Mouse (Mus musculus): ENCODE data around the gene Krt18. TPM values are rescaled to one million over a fixed set of nuclear protein-coding genes. Genes with fewer than 3 reads are reported as not detected.
A peak's percentile ranks its signal among the peaks of the same experiment; 100 is the strongest.
"Not testable (repeated sequence)": the region's sequence is repeated elsewhere in the genome, so short reads cannot be mapped to it uniquely, and the experiment has no call there.

Gene Krt18
- polyA plus RNA-seq (2015; fragmentation: Nextera tagmentation; extraction: Ambion mirVana) = 3.5 and 7.6 TPM in 2 replicates

DNA sequence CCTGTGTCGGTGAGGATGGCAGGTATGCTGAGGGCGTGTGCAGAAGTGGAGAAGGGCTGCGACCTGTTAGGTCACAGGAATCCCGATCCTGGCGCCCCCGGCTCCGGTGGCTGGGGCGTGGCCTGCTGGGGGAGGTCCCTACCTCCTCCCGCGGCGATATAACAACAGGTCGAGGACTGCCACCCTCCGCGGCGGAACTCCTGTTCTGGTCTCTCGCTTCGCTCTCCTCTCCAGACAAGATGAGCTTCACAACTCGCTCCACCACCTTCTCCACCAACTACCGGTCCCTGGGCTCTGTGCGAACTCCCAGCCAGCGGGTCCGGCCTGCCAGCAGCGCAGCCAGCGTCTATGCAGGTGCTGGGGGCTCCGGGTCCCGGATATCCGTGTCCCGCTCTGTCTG is at the start of gene Krt18:
Gene Krt18 (plus strand): TSS at position 141 of the 400 bp plus-strand sequence.
- Histone ChIP-seq H3K27me3 (peaks cover 25% of the 10 kb centered on the region; the same call in 1 of the 2 replicates), H3K4me3 (0 out of 2 replicates have a peak within 1 kb of the TSS, but pooled peaks have one; percentile 1), H3K4me2 (replicated peaks) (peak within 1 kb of the TSS; percentile 22; the same call in 1 of the 2 replicates), H3K36me3 (no peaks in the 10 kb centered on the region), H3K4me1 (0 out of 2 replicates have a peak, but pooled peaks cover 12% of the 10 kb centered on the region), H3K9me3 (no peaks in the 10 kb centered on the region), H3K9ac (replicated peaks) (no peak within 1 kb of the TSS), H3K27ac (replicated peaks) (no peak within 1 kb of the TSS)
- 2% methylated on average over 28 of the region's 28 CpGs for WGBS
- ATAC-seq (replicated peaks) = no peak

DNA sequence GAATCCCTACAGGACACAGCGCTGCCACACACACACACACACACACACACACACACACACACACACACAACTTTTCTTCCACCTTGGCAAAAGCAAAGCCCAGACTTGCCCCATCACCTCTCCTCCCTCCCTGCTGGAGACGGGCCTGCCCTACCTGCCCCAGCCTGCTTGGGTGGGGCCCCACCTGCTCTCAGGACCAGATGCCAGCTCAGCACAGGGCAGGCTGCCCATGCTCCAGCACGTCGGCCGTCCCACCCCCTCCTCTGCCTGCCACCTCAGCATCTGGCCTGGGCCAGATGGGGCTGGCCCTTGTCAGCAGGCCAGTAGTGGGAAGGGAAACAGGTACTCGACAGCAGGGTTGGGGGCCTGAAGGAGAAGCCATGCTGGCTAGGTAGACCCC is 47.1 kb upstream of the Krt18 start:
- WGBS = 64% methylated on average over 6 of the region's 6 CpGs
- Histone ChIP-seq H3K36me3 (no peaks in the 10 kb centered on the region), H3K4me1 (peaks cover 17% of the 10 kb centered on the region), H3K4me2 (replicated peaks) (no peak overlapping the region), H3K27me3 (no peaks in the 10 kb centered on the region), H3K27ac (replicated peaks) (no peak overlapping the region), H3K4me3 (no peak overlapping the region), H3K9ac (replicated peaks) (no peak overlapping the region), H3K9me3 (no peaks in the 10 kb centered on the region)
- no peak for ATAC-seq (replicated peaks)

DNA sequence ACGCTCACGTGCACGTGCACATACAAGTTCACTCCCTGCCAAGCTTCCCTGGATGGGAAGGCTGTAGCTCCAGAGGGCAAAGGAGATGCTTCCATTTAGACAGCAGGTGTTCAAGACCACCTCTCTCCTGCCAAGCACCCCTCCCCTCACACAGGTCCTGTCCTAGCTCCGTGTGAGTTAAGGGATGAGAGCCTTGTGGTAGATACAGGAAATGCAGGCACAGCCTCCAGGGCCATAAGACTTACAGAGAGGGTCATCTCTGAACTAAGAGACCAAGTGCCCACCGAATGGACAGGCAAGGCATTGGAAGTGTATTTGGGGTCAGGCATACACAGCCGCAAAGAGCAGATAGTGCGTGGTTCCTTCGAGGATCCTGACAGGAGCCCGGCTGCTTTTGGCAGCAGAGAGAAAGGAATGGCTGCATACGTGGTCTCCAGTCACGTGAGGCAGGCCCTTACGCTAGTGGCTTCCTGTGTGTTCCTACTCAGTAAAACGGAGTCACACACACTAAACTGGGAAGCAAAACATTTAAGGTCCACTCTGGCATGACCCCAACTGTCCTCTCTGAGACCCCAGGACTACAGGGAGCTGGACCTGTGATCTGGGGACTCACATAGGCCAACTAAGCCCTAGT is 44.5 kb upstream of the Krt18 start:
- Histone ChIP-seq H3K4me2 (replicated peaks) (peak overlapping the region; percentile 46), H3K27me3 (no peaks in the 10 kb centered on the region), H3K4me3 (0 out of 2 replicates have a peak overlapping the region, but pooled peaks have one; percentile 29), H3K4me1 (0 out of 2 replicates have a peak, but pooled peaks cover 7% of the 10 kb centered on the region), H3K9me3 (no peaks in the 10 kb centered on the region), H3K9ac (replicated peaks) (peak overlapping the region; percentile 29; the same call in 1 of the 2 replicates), H3K36me3 (no peaks in the 10 kb centered on the region), H3K27ac (replicated peaks) (peak overlapping the region; percentile 83)
- ATAC-seq (replicated peaks) = no peak
- 80% methylated on average over 13 of the region's 13 CpGs for WGBS

DNA sequence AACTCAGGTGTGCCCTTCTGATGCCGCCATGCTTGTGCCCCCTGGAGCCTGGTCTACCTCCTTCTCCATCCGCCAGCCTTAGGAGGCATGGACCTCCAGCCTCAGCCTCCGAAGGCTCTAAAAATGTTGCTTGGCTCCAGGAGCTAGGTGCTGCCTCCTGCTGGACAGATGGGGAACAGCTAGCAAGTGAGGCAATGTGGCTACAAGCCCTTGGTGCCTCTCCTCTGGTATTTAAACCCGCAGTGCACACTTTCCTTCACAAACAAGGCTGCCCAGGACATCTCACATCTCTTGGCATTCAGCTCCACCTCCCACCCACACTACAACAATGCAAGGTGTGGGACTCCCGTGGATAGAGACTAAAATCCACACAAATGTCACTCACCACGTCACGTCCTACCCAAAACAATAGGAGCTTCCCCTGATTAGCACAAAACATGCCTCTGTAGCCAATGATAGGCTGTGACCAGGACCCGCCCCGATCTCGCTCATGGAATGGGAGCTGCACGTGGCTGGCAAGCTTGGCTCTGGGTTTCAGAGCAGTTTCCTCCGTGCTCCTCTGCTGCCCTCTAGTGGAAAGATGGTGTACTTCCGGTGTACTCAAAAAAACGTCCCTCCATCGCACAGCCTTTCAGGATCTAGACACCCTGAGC is 43.9 kb upstream of the Krt18 start:
- peak; percentile 98 for ATAC-seq (replicated peaks)
- Histone ChIP-seq H3K27me3 (no peaks in the 10 kb centered on the region), H3K4me2 (replicated peaks) (peak overlapping the region; percentile 46), H3K27ac (replicated peaks) (peak overlapping the region; percentile 83), H3K9ac (replicated peaks) (peak overlapping the region; percentile 29), H3K36me3 (no peaks in the 10 kb centered on the region), H3K4me1 (0 out of 2 replicates have a peak, but pooled peaks cover 7% of the 10 kb centered on the region), H3K9me3 (no peaks in the 10 kb centered on the region), H3K4me3 (peak overlapping the region; percentile 29)
- 2% methylated on average over 15 of the region's 15 CpGs for WGBS

DNA sequence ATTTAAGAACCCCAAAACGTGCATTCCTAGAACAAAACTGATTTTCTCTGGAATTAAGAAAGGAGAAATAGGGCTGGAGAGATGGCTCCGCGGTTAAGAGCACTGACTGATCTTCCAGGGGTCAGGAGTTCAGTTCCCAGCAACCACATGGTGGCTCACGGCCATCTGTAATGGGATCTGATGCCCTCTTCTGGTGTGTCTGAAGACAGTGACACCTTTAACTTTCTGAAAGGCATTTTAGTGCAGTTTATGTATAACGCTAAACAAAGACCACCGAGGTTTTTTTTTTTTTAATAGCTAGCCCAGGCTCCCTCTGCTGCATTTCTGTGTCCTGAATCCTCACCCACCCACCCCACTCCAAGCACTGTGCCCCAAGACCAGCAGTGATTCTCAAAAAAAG is 43.2 kb upstream of the Krt18 start:
- H3K9ac ChIP-seq (replicated peaks) = peak overlapping the region; percentile 24; the same call in 1 of the 2 replicates
- 19% methylated on average over 6 of the region's 6 CpGs for WGBS

DNA sequence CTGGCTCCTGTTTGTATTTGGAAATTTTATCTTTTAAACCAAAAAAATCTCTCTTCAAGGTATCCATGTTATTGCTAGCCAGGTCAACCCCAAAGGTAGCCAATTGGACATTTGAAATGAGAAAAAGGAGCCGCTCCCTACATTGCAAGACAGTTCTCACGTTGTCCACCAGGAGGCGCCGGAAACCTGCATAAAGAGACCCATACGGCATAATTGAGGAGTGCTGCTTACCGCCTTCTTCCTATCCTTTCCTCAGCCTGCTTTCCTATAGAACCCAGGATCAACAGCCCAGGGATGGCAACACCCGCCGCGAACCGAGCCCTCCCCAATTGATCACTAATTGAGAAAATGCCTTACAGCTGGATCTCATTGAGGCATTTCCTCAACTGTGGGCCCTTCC is 39.9 kb upstream of the Krt18 start:
- Histone ChIP-seq H3K4me3 (no peak overlapping the region), H3K9ac (replicated peaks) (no peak overlapping the region), H3K4me2 (replicated peaks) (no peak overlapping the region), H3K36me3 (no peaks in the 10 kb centered on the region), H3K27me3 (no peaks in the 10 kb centered on the region), H3K27ac (replicated peaks) (no peak overlapping the region), H3K9me3 (no peaks in the 10 kb centered on the region), H3K4me1 (0 out of 2 replicates have a peak, but pooled peaks cover 7% of the 10 kb centered on the region)
- ATAC-seq (replicated peaks) = peak; percentile 32; the same call in 1 of the 2 replicates
- 0% methylated on average over 10 of the region's 10 CpGs for WGBS

More for the DNA sequence above, 43.2 kb upstream of the Krt18 start:
- ATAC-seq (replicated peaks) = no peak
- Histone ChIP-seq H3K27me3 (no peaks in the 10 kb centered on the region), H3K36me3 (no peaks in the 10 kb centered on the region), H3K27ac (replicated peaks) (no peak overlapping the region), H3K9me3 (no peaks in the 10 kb centered on the region), H3K4me1 (0 out of 2 replicates have a peak, but pooled peaks cover 7% of the 10 kb centered on the region), H3K4me3 (no peak overlapping the region), H3K4me2 (replicated peaks) (peak overlapping the region; percentile 46; the same call in 1 of the 2 replicates)

DNA sequence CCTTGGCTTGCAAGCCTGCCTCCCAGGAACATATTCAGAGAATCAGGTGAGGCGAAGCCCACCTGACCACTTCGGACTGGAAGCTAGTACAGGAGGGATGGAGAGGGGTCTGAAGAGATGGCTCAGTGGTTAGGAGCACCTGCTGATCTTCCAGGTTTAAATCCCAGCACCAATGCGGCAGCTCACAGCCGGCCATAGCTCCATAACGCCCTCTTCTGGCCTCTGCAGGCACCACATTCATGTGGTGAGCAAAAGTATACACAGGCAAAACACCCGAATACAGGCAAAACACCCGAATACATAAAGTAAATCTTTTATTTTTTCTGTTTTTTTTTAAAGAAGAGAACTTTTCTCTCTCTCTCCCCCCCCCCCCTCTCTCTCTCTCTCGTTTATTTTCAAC is 39.3 kb upstream of the Krt18 start:
- Histone ChIP-seq H3K4me1 (0 out of 2 replicates have a peak, but pooled peaks cover 6% of the 10 kb centered on the region), H3K36me3 (no peaks in the 10 kb centered on the region), H3K4me2 (replicated peaks) (no peak overlapping the region), H3K27me3 (no peaks in the 10 kb centered on the region), H3K9me3 (no peaks in the 10 kb centered on the region), H3K27ac (replicated peaks) (no peak overlapping the region), H3K4me3 (no peak overlapping the region), H3K9ac (replicated peaks) (no peak overlapping the region)
- 67% methylated on average over 8 of the region's 8 CpGs for WGBS
- ATAC-seq (replicated peaks) = no peak

DNA sequence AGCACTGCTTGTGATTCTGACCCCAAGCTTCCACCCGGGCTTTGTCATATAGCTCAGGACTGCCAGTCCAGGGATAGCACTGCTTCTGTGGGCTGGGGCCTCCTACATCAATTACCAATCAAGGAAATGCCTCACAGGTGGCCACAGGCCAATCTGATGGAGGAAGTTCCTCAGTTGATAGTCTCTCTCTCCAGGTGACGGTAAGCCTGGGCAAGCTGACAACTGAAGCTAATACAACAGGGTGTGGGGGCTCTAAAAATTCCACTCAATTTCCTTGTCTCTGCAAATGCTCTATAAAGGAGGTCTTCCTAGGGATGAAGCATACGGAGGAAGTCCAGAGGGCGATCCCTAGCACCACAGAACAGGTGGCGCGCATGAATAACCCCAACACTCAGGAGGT is 37.0 kb upstream of the Krt18 start:
- no peaks in the 10 kb centered on the region for H3K36me3 ChIP-seq
- no peak for ATAC-seq (replicated peaks)
- WGBS = 88% methylated on average over 6 of the region's 6 CpGs
- H3K9ac ChIP-seq (replicated peaks) = no peak overlapping the region
- H3K4me1 ChIP-seq = no peaks in the 10 kb centered on the region
- H3K4me2 ChIP-seq (replicated peaks) = no peak overlapping the region
- H3K27ac ChIP-seq (replicated peaks) = no peak overlapping the region
- H3K27me3 ChIP-seq = no peaks in the 10 kb centered on the region
- no peak overlapping the region for H3K4me3 ChIP-seq
- H3K9me3 ChIP-seq = no peaks in the 10 kb centered on the region

DNA sequence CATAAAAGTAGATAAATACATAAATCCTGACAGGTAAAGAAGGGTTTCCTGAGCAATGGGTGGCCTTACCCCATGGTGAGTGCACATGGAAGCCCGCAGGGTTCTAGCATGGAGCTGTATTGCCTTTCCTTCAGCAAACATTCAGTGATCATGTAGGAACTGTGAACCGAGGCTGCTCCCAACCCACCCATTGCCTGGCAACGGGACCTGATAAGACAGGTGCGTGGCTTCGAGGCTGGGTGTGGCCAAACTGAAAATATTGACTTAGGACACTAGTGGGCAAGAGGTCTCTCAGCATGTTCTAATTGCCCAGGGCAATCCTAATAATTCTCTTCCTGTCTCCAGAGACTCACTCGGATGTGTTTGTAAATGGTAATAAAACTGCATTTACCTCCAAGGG is 33.6 kb upstream of the Krt18 start:
- no peaks in the 10 kb centered on the region for H3K27me3 ChIP-seq
- no peaks in the 10 kb centered on the region for H3K9me3 ChIP-seq
- no peak for ATAC-seq (replicated peaks)
- WGBS = 94% methylated on average over 6 of the region's 6 CpGs
- no peaks in the 10 kb centered on the region for H3K36me3 ChIP-seq
- H3K4me3 ChIP-seq = no peak overlapping the region
- no peak overlapping the region for H3K4me2 ChIP-seq (replicated peaks)
- no peaks in the 10 kb centered on the region for H3K4me1 ChIP-seq
- H3K9ac ChIP-seq (replicated peaks) = no peak overlapping the region
- no peak overlapping the region for H3K27ac ChIP-seq (replicated peaks)

DNA sequence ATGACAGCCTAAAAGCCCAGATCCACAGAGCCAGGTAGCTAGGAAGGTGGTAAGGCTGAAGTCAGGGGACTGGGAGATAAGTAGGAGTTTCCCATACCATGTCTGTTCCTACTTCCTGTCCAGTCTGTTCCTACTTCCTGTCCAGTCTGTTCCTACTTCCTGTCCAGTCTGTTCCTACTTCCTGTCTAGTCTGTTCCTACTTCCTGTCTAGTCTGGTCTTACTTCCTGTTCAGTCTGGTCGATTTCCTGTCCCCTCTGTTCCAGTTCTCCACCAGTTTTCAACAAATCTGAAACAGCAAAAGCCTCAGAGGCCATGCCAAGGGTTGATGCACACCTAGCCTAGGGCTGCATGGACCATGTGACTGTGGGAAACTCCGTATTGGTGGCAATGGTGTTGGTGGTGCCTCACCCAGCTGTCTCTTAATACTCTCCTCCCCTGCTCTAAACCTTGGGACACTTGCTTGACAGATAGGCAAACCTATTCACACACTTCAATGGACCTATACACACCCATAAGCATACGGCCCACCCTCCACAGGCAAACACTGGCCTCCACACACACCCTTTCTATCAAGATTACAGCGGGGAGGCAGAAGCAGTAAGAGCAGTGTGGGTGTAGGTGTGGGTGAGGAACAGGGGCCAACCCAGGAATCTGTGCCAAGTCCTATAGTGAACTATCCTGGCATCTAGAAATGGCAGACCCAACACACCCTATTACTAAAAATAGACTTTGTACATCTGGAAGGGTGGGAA is 32.3 kb upstream of the Krt18 start:
- H3K9ac ChIP-seq (replicated peaks) = no peak overlapping the region
- no peaks in the 10 kb centered on the region for H3K9me3 ChIP-seq
- 90% methylated on average over 4 of the region's 4 CpGs for WGBS
- ATAC-seq (replicated peaks) = no peak
- no peaks in the 10 kb centered on the region for H3K36me3 ChIP-seq
- H3K27ac ChIP-seq (replicated peaks) = no peak overlapping the region
- no peak overlapping the region for H3K4me2 ChIP-seq (replicated peaks)
- H3K4me3 ChIP-seq = no peak overlapping the region
- H3K27me3 ChIP-seq = no peaks in the 10 kb centered on the region
- no peaks in the 10 kb centered on the region for H3K4me1 ChIP-seq

DNA sequence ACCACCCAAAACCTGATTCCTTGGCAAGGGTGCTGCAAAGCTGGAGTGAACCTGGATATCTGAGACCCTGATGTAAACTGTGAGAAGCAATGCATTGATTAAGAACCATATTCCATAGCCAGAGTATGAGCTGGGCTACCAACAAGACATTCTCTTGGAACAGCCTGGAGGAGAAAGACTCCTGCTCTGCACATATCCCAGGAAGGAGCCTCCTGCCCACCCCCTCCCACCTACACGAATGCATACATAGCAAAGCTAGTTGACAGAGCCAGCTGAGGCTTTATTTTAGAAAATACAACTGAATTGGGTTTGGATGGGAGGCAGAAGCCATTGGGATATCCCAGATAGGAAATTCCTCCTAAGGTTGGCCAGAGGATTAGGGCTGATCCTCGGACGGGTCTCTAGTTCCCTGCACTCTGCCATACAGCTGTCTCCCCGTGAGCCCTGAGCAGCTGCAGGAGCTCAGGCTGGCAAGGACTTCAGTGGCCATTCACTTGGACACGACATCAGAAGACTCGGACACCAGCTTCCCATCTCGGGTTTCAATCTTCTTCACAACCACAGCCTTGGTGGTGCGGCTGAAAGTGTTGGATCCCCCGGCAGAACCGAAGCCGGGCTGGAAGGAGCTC is 31.4 kb upstream of the Krt18 start:
- H3K9me3 ChIP-seq; H3K4me2 ChIP-seq (replicated peaks); H3K36me3 ChIP-seq; H3K27ac ChIP-seq (replicated peaks); H3K4me1 ChIP-seq; H3K9ac ChIP-seq (replicated peaks); H3K27me3 ChIP-seq; ATAC-seq (replicated peaks); H3K4me3 ChIP-seq: not testable (repeated sequence)
- 83% methylated on average over 11 of the region's 11 CpGs for WGBS
